Mouse (Mus musculus) heart, adult 2 months (tissue): Measurements from ENCODE around the gene Pla2g1b. TPM values are rescaled to one million over a fixed set of nuclear protein-coding genes. Genes with fewer than 3 reads are reported as not detected.
"Not testable (repeated sequence)": the region's sequence is repeated elsewhere in the genome, so short reads cannot be mapped to it uniquely, and the experiment has no call there.

Experiments used
- DNase-seq, 2 experiments: peaks; one replicate each; pipeline ENCODE4 v3.0.0; 2021
- H3K27ac ChIP-seq: fragments of 200-600 bp; 2 replicates; pipeline ENCODE4 v1.8.1; 2022
- H3K27me3 ChIP-seq: fragments of 200-500 bp; 2 replicates; pipeline ENCODE4 v1.6.1; 2012; ENCODE audit warnings: mild to moderate bottlenecking, low read length, inconsistent platforms, mixed read lengths; ENCODE audit not compliant: control insufficient read depth, insufficient read depth
- H3K36me3 ChIP-seq: fragments of 200-500 bp; 2 replicates; pipeline ENCODE4 v1.6.1; 2012; ENCODE audit warnings: low read length, inconsistent platforms; ENCODE audit not compliant: control insufficient read depth, insufficient read depth
- H3K4me1 ChIP-seq: fragments of 200-500 bp; 2 replicates; pipeline ENCODE4 v1.6.1; 2011; ENCODE audit warnings: low read length; ENCODE audit not compliant: control insufficient read depth, insufficient read depth
- H3K4me3 ChIP-seq: fragments of 200-600 bp; 2 replicates; pipeline ENCODE4 v1.8.1; 2022
- H3K79me2 ChIP-seq: fragments of 200-500 bp; replicated peaks from 2 replicates; pipeline ENCODE4 v1.6.1; 2012; ENCODE audit warnings: mild to moderate bottlenecking, inconsistent platforms, low read length, moderate library complexity, mixed read lengths; ENCODE audit not compliant: control insufficient read depth, insufficient read depth
- H3K9ac ChIP-seq: fragments of 200-500 bp; 2 replicates; pipeline ENCODE4 v1.6.1; 2012; ENCODE audit warnings: low read depth, mild to moderate bottlenecking, control low read depth, inconsistent platforms, low read length, mixed read lengths
- CTCF ChIP-seq: fragments of 200-600 bp; IDR thresholded peaks from 2 replicates; pipeline ENCODE4 v1.8.1; 2022; ENCODE audit warnings: antibody characterized with exemption, mild to moderate bottlenecking, moderate library complexity
- EP300 ChIP-seq: fragments of 200-500 bp; IDR thresholded peaks from 2 replicates; pipeline ENCODE4 v1.6.1; 2011; ENCODE audit warnings: low read depth, low read length, control low read depth; ENCODE audit not compliant: insufficient read depth
- POLR2A ChIP-seq: fragments of 200-500 bp; IDR thresholded peaks from 2 replicates; pipeline ENCODE4 v1.6.1; 2011; ENCODE audit warnings: mild to moderate bottlenecking, low read depth, low read length, control low read depth; ENCODE audit not compliant: insufficient read depth
- WGBS: fragments of 180-500 bp; shearing (Covaris S2); methylation state at CpG from one replicate; pipeline ENCODE4 v1.1.7; 2018; 5-methylcytosine and 5-hydroxymethylcytosine counted together
- intact Hi-C: fragments of 180-260 bp; cut with DNase I; formaldehyde crosslinking; loops from one replicate; pipeline ENCODE4 v1.15.1; 2025
- polyA plus RNA-seq: library from polyadenylated mRNA; depleted of rRNA; stranded (reverse); fragments of >200 nt; gene quantifications from 2 replicates; pipeline ENCODE4 v1.2.3, GENCODE M21; 2012
- total RNA-seq, 2 experiments: library from RNA; stranded (reverse); gene quantifications; 2 replicates each; pipeline ENCODE4 v1.2.3; 2021

The Pla2g1b gene
- total and polyA plus RNA-seq, 3 experiments: not detected

DNA sequence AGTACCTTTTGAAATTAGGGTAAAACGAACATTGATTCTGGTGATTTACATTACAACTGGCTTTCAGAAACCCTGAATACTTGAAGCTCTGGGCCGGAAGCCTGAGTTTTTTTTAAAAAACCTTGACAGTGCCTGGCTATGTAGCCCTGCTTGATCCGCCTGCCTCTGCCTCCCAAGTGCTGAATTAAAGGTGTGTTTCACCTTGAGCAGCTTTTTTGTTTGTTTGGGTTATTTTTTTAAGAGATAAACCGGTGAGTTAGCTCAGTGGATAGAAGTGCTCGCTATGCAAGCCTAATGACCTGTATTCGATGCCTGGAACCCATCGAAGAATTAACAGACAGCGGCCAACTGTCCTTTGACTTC, 24.6 kb downstream of the Pla2g1b start:
- Histone ChIP-seq H3K4me1 (peaks cover 4% of the 10 kb centered on the region), H3K4me3 (no peak overlapping the region), H3K79me2 (no peaks in the 10 kb centered on the region), H3K27ac (peak overlapping the region; percentile 100), H3K27me3 (no peaks in the 10 kb centered on the region), H3K36me3 (no peaks in the 10 kb centered on the region), H3K9ac (no peak overlapping the region)
- 11% methylated on average over 8 of the region's 8 CpGs for WGBS
- no peak for DNase-seq
- intact Hi-C loops: no loop called here
- TF ChIP-seq EP300 (no peak), POLR2A (no peak), CTCF (no peak)

- no peak for TF ChIP-seq POLR2A
- TF ChIP-seq CTCF: 0 out of 2 replicates have a peak, but pooled peaks have one; percentile 30
- no peak for DNase-seq
- H3K27me3 ChIP-seq: no peaks in the 10 kb centered on the region
- H3K27ac ChIP-seq: no peak overlapping the region; the same call in 1 of the 2 replicates
- H3K36me3 ChIP-seq: no peaks in the 10 kb centered on the region
- H3K9ac ChIP-seq: no peak overlapping the region
- no peak overlapping the region for H3K4me3 ChIP-seq
- no peaks in the 10 kb centered on the region for H3K79me2 ChIP-seq
- intact Hi-C loops: no loop called here
- H3K4me1 ChIP-seq: peaks cover 4% of the 10 kb centered on the region
- 38% methylated on average over 5 of the region's 5 CpGs for WGBS
Observed at GRCm38 (mm10) chr5:115491076-115491475, 25.0 kb downstream of the Pla2g1b start.

DNA sequence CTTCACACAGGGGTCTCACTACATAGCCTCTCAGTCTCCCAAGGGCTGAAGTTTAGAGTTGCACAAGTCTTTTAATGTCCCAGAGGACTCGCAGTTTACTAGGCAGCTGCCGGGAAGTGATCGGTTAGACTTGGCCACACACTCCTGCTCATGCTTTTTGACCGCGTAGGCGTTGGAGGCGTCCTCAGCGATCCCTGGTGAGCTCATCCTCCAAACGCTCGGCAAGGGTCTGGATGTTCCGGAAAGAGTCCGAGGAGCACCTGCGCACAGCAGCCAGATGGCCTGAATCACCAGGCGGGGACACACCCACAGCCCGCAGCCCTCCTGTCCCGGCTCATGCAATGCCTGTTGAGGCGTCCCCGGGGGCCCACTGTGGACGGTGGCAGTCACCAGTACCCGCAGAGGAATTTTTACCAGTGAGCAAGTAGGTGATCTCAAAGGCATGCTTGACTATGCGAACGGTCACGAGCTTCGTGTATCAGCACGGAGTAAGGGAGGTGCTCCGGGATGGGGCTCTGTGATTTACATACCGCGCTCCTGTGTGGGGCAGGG, 25.8 kb downstream of the Pla2g1b start:
- TF ChIP-seq CTCF (no peak), POLR2A (no peak), EP300 (peak; percentile 47; the same call in 1 of the 2 replicates)
- H3K79me2 ChIP-seq: no peaks in the 10 kb centered on the region
- H3K27me3 ChIP-seq: no peaks in the 10 kb centered on the region
- peak; percentile 79 to 86 for DNase-seq
- H3K36me3 ChIP-seq: no peaks in the 10 kb centered on the region
- peaks cover 4% of the 10 kb centered on the region for H3K4me1 ChIP-seq
- peak overlapping the region; percentile 51 for H3K27ac ChIP-seq
- peak overlapping the region; percentile 45 for H3K4me3 ChIP-seq
- intact Hi-C loops: no loop called here
- peak overlapping the region; percentile 28 for H3K9ac ChIP-seq
- 2% methylated on average over 28 of the region's 28 CpGs for WGBS

- intact Hi-C loops: no loop called here
- TF ChIP-seq EP300: no peak
- TF ChIP-seq POLR2A: no peak
- no peak for TF ChIP-seq CTCF
- no peak for DNase-seq
- H3K79me2 ChIP-seq: no peaks in the 10 kb centered on the region
- H3K27ac ChIP-seq: no peak overlapping the region; the same call in 1 of the 2 replicates
- peaks cover 4% of the 10 kb centered on the region for H3K4me1 ChIP-seq
- H3K4me3 ChIP-seq: no peak overlapping the region
- H3K27me3 ChIP-seq: no peaks in the 10 kb centered on the region
- H3K36me3 ChIP-seq: no peaks in the 10 kb centered on the region
- WGBS: 65% methylated on average over 6 of the region's 6 CpGs
- no peak overlapping the region for H3K9ac ChIP-seq
Observed at GRCm38 (mm10) chr5:115492711-115493335, 26.8 kb downstream of the Pla2g1b start.

DNA sequence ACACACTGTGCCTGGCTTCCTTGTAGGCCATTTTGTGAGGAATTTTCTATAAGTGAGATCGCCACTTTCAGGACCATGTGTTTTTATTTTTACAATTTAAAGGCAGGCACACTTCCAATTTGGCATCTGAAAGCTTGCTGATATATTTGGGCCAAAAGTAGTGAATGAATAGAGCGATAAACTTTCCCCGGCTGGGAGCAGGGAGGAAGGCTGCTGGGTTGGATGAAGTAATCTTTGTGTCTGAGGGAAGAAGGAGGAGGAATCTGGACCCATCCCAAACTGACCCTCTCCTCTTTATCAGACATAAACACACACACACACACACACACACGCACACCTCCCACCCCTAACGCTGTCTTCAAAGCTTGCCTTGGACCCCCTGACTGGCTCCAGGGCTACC, 27.4 kb downstream of the Pla2g1b start:
- no peak for DNase-seq
- Histone ChIP-seq H3K27ac (no peak overlapping the region), H3K9ac (no peak overlapping the region), H3K4me1 (peaks cover 4% of the 10 kb centered on the region), H3K79me2 (no peaks in the 10 kb centered on the region), H3K27me3 (no peaks in the 10 kb centered on the region), H3K4me3 (no peak overlapping the region), H3K36me3 (no peaks in the 10 kb centered on the region)
- 42% methylated on average over 5 of the region's 5 CpGs for WGBS
- TF ChIP-seq POLR2A (no peak), CTCF (no peak), EP300 (no peak)
- intact Hi-C loops: no loop called here

GRCm38 (mm10) chr5:115495618-115496017, 29.6 kb downstream of the Pla2g1b start:
- H3K79me2 ChIP-seq, H3K9ac ChIP-seq, H3K27ac ChIP-seq, H3K4me3 ChIP-seq, H3K27me3 ChIP-seq, H3K4me1 ChIP-seq, DNase-seq, H3K36me3 ChIP-seq, intact Hi-C loops: not testable (repeated sequence)
- WGBS: 86% methylated on average over 3 of the region's 3 CpGs
